Mouse (Mus musculus): ENCODE results near the gene Lmod3.
A peak's percentile ranks its signal among the peaks of the same experiment; 100 is the strongest.

Lmod3 gene

DNA sequence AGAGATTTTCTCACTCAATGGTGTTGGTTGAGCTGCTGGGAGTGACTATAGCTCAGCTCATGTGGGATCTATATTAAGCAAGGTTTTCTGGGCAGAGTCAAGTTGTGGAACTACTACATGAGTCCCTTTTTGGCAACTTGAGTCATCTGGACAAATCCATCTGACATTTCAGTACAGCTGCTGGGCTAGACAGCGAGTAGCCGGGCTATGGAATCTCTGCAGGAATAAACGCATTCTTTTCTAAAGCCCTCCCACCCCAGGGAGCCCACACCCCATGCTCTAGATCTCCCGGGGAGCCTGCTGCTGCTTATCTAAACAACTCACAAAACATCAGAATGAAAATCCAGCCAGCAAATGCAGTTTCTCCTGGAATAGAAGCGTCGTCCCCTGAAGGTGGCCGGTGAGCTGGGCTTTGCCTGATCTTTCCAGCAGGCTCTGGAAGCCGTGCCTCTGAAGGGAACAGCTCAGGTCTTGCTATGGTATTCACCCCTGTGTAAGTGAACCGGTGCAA is at the start of gene Lmod3:
Gene Lmod3 (minus strand): TSS at position 49 of the 511 bp plus-strand sequence.
- no peak for DNase-seq (ENCODE audit: low spot score)

DNA sequence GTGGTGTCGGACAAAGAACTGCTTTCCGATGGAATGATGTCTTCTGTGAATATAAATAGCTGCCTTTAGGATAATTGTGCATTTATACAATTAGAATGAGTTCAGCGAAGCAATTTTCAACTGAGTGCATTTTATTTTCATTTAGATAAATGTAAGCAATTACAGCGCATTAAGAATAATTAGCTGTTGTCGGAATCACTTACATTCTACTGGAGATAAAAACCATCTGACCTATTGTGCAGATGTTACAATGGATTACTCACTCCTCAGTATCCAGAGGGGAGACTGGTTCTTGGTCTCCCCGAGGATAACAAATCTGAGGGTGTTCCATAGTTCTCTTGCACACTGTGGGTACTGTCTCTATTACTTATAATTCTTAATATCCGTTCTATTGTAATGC is 49.7 kb upstream of the Lmod3 start:
- DNase-seq (ENCODE audit: low spot score): no peak

- no peak for DNase-seq (ENCODE audit: low spot score)
Measured at GRCm38 (mm10) chr6:97300659-97301058, 48.1 kb upstream of the Lmod3 start.

DNA sequence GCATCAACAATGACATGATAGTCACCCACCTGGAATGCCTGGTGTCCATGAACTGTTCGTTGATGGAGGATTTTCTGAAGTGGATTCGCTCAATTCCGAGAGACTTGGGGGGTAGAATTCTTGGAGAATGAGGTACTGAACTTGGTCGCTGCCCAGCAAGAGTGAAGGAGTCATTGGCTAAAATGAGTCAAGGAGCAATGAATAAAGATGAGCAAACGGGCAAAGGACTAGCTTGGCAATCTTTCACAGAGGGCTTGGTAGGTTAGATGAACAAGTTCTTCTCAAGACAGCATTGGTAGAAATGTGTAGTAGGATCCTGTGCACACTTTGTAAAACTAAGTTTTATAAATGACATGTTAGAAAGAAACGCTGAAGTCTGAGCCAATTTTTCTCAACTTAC is 47.6 kb upstream of the Lmod3 start:
- no peak for DNase-seq (ENCODE audit: low spot score)

- DNase-seq (ENCODE audit: low spot score): no peak
Measured at GRCm38 (mm10) chr6:97297151-97297550, 44.6 kb upstream of the Lmod3 start.

DNA sequence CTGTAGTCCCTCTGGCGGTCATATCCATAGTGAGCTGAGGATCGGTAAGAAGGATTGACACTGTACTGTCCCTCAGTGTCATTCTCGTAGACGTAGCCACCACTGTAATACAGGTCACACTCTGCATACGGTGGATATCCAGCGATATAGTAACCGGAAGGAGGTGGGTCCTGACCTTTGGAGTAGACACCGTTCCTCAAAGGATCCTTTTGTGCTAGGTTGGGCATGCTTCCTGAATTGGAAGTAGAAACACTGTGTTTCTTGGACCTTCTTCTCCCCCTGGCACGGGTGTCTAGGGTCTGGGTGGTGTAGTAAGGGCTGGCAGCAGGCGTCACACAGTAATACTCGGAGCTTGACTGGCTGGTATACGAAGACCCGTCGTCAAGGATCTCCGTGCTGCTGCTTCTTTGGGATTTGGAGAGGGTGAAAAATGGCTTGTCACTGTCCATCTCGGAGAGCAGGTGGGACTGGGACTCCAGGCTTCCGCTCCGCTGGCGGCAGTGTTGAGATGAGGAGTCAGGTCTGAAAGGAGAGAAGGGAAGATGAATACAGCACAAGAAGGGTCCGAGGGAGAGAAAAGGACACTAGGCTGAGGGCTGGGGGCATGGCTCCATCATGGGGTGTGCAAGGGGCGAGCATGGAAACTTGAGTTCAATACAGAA is 43.4 kb upstream of the Lmod3 start:
- DNase-seq (ENCODE audit: low spot score): no peak

GRCm38 (mm10) chr6:97295416-97295815 is 42.9 kb upstream of the Lmod3 start:
- no peak for DNase-seq (ENCODE audit: low spot score)

DNA sequence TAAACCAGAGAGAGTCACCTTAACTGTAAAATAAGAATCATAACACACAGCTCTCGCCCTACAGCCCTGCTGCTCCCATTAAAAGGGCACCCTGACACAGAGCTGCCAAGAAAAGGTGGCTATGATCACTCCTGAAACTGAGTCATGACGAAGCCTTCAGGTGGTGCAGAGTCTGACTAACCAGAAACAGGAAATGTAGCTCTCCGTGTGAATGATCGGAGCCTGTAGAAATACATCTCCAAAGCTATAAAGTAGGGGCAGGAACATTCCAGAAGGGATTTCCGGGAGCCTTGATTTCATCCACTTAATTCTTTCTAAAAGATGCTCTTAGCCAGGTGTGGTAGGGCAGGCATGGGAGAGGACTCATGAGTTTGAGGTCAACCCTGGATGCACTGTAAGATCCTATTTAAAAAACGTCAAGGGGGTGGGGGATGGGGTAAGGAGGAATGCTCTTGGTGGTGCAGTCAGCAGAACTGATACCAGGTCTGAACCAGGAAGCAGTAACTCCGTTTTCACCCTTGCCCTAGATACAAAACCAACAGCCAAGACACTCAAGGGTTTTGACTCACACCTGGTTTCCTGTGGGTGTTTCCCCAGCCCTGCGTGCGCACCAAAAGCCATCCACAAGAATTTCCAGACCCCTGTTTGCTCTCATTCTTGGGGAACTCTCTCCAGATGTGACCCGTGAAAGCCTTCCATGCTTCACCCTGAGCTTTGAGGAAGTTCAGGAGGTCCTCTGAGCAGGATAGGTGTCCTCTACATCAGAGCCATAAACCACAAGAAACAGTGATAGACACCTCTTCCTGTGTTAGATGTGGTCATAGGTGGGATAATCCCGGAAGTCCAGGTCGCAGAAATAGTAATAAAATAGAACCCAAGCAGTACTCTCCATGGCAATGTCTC is 41.4 kb upstream of the Lmod3 start:
- DNase-seq (ENCODE audit: low spot score): no peak

DNA sequence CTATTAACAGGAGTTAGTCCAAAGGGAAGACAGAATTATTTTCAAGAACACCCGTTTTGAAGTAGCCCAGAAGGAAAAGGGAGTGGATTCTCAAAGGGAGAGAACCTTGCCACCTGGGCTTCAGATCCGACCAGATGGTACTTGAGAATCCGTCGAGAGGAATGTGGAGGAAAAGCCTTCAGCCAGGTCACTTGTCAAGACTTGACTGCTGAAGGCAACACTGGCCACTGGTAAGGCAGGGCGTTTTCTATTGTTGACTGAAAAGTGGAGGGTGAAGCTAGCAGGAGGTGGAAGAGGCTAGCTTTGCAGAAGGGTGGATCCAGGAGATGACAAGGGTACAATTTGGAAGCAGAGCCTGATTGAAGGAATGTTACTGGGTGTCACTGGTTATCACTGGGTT is 40.3 kb upstream of the Lmod3 start:
- no peak for DNase-seq (ENCODE audit: low spot score)

- no peak for DNase-seq (ENCODE audit: low spot score)
Measured at GRCm38 (mm10) chr6:97292096-97292495, 39.5 kb upstream of the Lmod3 start.

DNA sequence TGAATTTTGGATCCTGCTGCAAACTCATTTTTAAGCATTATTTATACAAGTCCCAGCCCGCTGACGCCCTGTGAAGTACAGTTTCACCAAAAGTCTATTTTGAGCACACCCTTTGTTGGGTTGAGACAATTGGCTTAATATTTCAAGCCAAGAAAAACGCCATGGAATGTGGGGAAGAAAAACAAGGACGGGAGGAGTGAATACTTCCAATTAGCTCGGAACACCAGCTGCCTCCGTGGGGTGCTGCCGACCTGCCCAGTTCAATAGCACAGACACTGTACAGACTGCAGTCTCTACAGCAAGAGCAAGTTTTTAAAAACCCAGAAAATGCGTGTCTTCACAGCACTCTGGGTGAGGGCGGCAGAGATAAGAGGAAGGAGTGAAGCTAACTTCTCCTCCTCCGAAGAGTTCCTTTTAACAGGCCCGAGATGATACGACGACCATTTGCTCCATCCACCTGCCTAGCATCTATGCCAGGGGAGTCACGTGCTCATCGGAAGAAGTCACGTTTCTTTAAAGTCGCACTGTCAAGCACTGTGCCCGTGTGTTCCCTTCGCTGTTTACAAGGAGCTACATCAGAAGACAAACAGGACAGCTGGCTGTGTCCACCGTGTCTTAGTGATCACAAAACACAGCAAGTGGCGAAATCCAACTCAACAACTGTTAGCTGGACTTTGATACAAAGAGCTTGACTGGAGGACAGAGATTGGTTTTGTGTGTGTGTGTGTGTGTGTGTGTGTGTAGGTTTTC is 38.8 kb upstream of the Lmod3 start:
- DNase-seq (ENCODE audit: low spot score): no peak

GRCm38 (mm10) chr6:97290687-97291086 is 38.1 kb upstream of the Lmod3 start:
- DNase-seq (ENCODE audit: low spot score): no peak

DNA sequence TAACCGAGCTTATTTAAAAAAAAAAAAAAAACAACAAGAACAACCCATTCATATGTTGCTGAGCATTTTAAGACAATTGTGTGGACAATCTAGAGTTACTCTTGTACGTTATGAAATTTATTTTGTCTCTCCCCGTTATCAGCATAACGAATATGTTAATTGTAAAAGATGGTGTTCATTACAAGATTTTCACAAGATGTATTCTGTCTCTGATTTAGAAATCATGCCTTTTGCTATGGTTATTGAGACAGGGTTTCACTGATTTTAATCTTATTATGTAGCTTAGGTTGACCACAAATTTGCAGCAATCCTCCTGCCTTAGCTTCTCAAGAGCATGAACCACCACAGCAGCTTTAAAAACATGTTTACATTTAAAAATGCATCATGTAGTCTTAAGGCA is 37.3 kb upstream of the Lmod3 start:
- no peak for DNase-seq (ENCODE audit: low spot score)

- no peak for DNase-seq (ENCODE audit: low spot score)
Measured at GRCm38 (mm10) chr6:97289316-97289820, 36.8 kb upstream of the Lmod3 start.

- DNase-seq (ENCODE audit: low spot score): no peak
Measured at GRCm38 (mm10) chr6:97288047-97288855, 35.7 kb upstream of the Lmod3 start.

GRCm38 (mm10) chr6:97286332-97286731 is 33.8 kb upstream of the Lmod3 start:
- DNase-seq (ENCODE audit: low spot score): no peak

DNA sequence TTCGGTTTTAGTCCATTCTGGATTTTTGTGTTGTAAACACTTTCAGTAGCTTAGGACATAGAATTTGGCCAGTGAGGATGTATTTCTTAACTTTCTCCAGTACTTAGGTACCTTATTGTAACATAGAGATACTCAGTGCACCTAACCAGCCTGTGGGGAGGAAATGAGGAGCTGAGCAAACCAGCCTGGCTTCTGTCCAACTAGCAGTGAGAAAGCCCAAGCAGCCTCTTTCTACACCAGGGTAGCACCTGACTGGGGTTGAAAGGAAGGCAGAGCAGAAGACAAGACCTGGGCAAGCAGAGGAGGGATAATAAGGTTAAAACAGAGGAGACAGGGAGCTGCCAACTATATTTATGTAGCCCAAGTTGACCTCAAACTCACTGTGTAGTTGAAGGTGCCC is 31.1 kb upstream of the Lmod3 start:
- DNase-seq (ENCODE audit: low spot score): no peak

GRCm38 (mm10) chr6:97278878-97279277 is 26.3 kb upstream of the Lmod3 start:
- DNase-seq (ENCODE audit: low spot score): no peak

DNA sequence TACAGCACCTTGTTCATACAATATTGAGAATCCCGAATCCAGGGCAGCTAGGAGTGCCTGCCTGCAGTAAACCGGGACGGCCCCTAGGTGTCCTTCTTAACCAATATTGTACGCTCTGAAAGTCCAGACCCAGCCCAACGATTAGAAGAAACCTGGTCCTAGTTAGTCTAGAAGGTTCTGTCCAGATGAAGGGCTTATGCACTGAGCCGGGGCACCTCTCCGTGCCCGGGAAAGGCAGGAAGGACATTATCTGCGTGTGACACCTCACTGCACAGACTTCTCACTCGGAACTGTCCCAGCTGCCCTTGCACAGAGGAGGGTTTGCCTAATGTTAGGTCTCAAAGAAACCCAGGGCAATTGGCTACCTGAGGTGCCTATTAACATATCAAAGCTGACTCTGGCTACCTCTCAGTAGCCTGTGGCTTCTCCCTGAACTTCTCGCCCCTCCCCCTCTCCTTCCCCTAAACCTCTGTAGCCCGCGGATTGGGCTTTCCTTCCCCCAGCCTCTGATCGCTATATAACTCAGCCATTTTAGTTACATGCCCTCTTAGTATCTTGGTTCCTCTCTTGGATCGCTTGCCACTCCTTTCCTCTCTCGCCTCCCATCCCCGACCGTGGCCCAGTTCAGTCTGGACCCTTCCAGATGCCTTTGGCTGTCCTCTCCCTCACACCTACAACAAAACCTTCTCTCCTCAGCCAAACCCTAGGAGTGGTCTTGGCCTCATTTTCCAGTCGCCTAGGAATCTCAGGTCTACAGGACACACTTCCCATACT is 25.6 kb upstream of the Lmod3 start:
- DNase-seq (ENCODE audit: low spot score): peak; percentile 88

DNA sequence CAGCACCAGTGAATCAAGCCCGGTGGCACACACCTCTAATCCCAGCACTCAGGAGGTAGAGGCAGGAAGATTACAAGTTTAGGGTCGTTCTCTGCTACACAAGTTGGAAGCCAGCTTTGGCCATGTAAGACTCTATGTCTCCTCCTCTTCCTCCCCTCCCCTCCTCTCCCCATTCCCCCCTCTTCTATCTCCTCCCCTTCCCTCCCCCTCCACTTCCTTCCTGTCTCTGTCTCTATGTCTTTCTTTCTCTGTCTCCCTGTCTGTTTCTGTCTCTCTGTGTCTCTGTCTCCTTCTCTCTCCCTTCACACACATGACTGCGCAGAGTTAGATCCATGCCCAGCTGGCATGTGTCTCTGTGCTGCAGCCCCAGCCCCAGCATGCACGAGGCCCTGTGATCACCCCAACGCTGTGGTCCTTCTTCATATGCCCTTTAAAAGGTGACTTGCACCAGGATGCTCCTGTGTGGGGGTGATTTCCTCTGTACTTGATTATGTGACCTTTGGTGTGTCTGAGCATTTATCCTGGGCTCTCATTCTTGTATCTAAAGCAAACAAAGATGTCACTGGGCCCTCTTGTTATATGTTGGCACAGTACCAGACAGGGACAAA is 24.4 kb upstream of the Lmod3 start:
- DNase-seq (ENCODE audit: low spot score): no peak

All from layer of hippocampus, adult 9-10 months (tissue).